Mouse (Mus musculus): ENCODE measurements at regions not wholly inside any gene's neighbourhood (a gene's known extent, or its start where the extent isn't known, plus 50 kb on each side); places are given as distances from the start of the nearest gene placed in this dataset.
A peak's percentile ranks its signal among the peaks of the same experiment; 100 is the strongest.

DNA sequence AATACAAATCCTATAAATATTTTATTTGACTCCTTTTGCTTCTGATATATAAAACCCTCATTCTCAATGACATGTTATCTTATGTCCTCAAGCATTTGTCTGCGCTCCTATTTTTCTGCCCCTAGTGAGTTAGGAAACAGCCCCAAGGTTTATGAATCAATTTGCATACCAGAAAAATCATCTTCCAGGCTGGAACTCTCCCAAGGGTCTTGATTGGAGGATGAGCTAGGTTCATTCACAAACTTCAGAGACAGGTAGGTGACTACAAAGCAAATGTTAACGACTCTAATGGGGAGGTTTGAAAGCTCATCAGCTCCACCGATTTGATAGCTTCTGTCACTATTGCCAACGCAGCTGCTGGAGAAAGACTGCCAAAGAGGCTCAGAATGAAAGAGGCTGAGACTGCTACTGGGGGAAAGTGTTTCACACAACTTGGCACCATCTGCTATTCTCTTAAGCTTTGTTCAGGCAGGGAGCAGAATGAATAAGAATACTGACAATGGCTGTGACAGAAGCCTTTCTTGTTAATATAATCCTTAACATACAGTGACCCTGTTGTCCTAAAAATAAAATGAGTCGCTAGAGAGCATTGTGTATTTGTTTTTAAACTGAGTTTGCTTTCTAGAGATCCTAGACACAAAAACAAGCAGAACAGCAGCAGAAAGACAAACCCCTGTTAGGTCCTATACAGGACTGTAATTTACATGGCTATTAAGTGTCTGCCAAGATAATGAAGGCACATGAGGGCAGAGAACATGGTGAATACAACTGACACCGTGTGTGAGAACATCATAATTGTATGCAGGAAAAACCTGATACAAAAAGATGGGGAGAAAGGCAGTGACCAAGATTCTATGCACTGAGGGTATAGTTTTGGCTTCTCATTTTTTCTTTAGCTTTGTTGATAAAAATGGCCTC lies 843.4 kb downstream of the Cdh8 start:
- DNase-seq, result peak; percentile 48 to 51

DNA sequence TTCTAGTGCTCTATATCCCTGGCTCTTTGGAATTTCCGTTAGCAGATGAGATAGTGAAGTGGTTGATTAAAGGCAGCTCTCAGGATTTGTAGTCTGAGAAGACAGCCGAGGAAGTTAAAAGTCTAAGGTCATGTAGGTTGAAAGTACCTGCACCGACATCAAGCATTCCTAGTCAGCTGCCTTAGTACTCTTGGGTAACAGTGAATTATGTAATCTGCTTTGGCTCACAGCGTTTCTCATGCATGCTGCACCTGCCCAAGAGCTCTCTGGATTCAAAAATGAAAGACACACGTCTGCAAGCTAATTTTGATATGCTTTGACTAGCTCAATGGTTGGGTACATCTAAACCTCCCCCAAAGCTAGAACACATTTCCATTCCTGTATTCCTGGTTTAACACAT lies 849.6 kb downstream of the Cdh8 start:
- no peak for DNase-seq

DNA sequence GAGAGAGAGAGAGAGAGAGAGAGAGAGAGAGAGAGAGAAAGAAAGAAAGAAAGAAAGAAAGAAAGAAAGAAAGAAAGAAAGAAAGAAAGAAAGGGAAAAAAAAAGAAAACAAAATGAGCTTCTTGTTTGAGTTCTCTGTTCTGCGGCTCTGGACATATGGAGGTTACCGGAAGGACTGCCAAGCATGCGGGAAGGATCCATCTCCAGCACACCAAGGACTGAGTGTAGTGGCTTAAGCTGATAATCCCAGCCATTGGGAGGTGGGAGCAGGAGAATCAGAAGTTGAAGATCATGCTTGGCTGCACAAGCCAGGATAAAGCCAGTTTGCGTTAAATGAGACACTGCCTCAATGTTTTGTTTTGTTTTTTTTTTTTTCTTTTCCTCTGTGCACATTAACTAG lies 897.8 kb downstream of the Cdh8 start:
- DNase-seq, result no peak

DNA sequence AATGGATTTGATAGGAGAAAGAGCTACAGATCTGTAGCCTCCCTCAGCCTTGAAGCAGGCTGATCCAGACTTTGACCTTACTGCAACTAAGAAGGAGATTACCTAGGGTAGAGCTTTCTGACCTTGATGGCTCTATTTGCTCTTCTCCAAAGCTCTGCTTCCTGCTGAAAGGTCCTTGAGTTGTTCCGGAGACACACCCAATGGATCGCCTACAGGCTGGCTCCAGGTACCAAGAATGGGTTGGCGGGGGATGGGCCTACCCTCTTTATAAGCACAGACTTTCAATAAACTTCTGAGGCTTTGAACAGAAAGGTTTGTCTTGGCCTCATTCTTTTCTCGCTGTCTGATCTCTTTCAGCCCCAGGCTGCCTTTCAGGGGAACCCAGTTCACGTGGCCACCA lies 901.0 kb downstream of the Cdh8 start:
- DNase-seq, result no peak

DNA sequence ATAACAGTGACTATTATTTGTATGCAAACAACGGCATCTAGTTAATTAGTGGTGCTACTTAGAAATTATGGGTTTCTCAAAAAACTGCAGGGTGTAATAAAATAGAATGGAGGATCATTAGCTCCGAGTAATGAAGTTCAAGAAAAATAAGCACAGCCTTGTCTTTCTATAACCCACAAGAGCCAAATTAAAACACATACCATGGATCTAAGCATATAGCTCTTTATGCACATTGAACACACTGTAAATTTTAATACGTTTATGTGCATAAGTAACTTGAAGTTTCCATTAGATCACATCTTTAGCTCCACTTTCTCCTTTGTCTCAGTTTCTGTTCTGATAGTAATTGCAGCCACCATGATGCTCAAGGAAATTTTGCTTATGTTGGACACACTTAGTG lies 919.5 kb downstream of the Cdh8 start:
- DNase-seq, result no peak

DNA sequence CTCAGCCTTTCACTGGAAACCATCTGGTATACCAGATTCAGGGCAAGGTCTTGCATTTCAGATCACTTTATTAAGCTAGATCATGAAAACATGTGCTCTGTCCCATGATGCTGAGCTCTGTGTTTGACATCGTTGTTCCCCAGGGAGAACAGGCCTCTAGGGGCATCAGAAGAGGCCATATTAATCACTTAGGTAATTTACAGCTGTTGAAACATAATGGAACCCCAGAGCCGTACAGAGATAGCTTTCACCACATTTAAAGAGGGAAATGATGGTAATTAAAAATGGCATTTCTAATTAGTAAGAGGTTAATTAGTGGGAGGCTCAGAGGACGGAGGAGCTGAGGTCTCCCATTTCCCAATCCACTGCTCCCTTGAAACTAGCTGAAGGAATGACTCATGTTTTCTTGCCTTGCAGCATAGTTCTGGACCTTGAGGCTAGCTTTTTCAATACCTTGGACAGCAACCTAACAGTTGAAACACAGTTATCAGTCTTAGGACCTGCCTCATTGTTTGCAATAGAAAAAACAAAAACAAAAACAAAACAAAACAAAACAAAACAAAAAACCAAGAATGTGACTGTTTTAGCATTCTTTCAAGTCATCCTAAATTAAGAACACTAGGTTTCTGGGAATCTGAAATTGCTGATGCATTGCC lies 952.8 kb downstream of the Cdh8 start:
- DNase-seq, result no peak

DNA sequence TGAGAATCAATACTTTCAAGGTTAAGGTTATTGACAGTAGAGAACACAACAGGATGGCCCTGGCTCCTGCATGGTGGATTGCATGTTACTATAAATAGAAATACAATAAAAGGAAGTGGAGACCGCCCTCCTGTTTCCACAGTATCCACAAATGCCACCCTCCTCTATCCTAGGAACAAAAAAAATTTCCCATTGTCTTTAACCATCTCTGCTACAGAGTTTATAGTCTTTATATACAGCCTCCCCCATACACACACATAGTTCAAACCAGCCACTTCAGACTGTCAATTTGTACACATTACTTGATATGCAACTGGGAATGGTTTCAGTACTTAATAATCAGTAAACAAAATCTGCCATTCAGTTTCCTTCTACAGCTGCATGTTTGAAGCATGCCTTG lies 960.7 kb downstream of the Cdh8 start:
- DNase-seq, result no peak
